Mouse (Mus musculus): ENCODE data around the gene Ddx56.

GRCm38 (mm10) chr11:6290883-6291282 is 23.3 kb upstream of the Ddx56 start:
- TF ChIP-seq ZKSCAN1 (IDR thresholded peaks at IDR 0.05; ENCODE audit: borderline replicate concordance, low read depth, low read length) (no peak), E2F4 (IDR thresholded peaks at IDR 0.05; ENCODE audit: insufficient replicate concordance, low read depth, low read length) (no peak), CTCF (conservative IDR thresholded peaks at IDR 0.05 in 1 of 2, IDR thresholded peaks at IDR 0.05 in 1 of 2; ENCODE audit: low read depth in 2 of 2, low read length in 2 of 2) (no peak)

Data from CH12.LX (cell line).